Mouse (Mus musculus) embryonic fibroblast, embryonic 13.5 days (primary cell): Measurements from ENCODE around the gene Rimbp2. TPM values are rescaled to one million over a fixed set of nuclear protein-coding genes. Genes with fewer than 3 reads are reported as not detected.
A peak's percentile ranks its signal among the peaks of the same experiment; 100 is the strongest.
"Not testable (repeated sequence)": the region's sequence is repeated elsewhere in the genome, so short reads cannot be mapped to it uniquely, and the experiment has no call there.

Source experiments
- H3K27ac ChIP-seq: 2 replicates; pipeline ENCODE4 v1.5.1; 2012; ENCODE audit warnings: low read length, control low read depth, inconsistent platforms; ENCODE audit not compliant: insufficient read depth
- H3K4me1 ChIP-seq: 2 replicates; pipeline ENCODE4 v1.6.1; 2011; ENCODE audit warnings: low read length; ENCODE audit not compliant: control insufficient read depth, insufficient read depth
- H3K4me3 ChIP-seq: 2 replicates; pipeline ENCODE4 v1.5.1; 2011; ENCODE audit warnings: mild to moderate bottlenecking, control low read depth, low read length; ENCODE audit not compliant: insufficient read depth
- CTCF ChIP-seq: IDR thresholded peaks from 2 replicates; pipeline ENCODE4 v1.5.1; 2011; ENCODE audit warnings: mild to moderate bottlenecking, control low read depth, low read length, moderate library complexity, borderline replicate concordance; ENCODE audit not compliant: insufficient read depth
- POLR2A ChIP-seq: IDR thresholded peaks from 2 replicates; pipeline ENCODE4 v1.6.1; 2011; ENCODE audit warnings: low read depth, mild to moderate bottlenecking, control low read depth, low read length, moderate library complexity
- polyA plus RNA-seq: library from polyadenylated mRNA; stranded (reverse); fragments of >200 nt; gene quantifications from 2 replicates; pipeline ENCODE4 v1.2.4, GENCODE M21; 2011; ENCODE audit warnings: low read depth; ENCODE audit not compliant: missing spikeins, insufficient read length

Rimbp2 gene
- polyA plus RNA-seq, 1 experiment: not detected

GRCm38 (mm10) chr5:128976266-128976665 is 23.0 kb upstream of the Rimbp2 start:
- TF ChIP-seq POLR2A (no peak), CTCF (peak; percentile 72)
- H3K4me3 ChIP-seq: no peak overlapping the region

GRCm38 (mm10) chr5:128971298-128971697 is 18.0 kb upstream of the Rimbp2 start:
- no peak for TF ChIP-seq POLR2A
- no peak for TF ChIP-seq CTCF
- H3K27ac ChIP-seq: no peak overlapping the region
- no peak overlapping the region for H3K4me3 ChIP-seq
- H3K4me1 ChIP-seq: no peaks in the 10 kb centered on the region

More at GRCm38 (mm10) chr5:128976266-128976665, 23.0 kb upstream of the Rimbp2 start:
- Histone ChIP-seq H3K27ac (no peak overlapping the region), H3K4me1 (no peaks in the 10 kb centered on the region)

GRCm38 (mm10) chr5:128970878-128971277 is 17.6 kb upstream of the Rimbp2 start:
- Histone ChIP-seq H3K4me1 (no peaks in the 10 kb centered on the region), H3K4me3 (no peak overlapping the region), H3K27ac (no peak overlapping the region)
- TF ChIP-seq POLR2A: no peak
- TF ChIP-seq CTCF: no peak

GRCm38 (mm10) chr5:128964353-128964752 is 11.1 kb upstream of the Rimbp2 start:
- TF ChIP-seq POLR2A (no peak), CTCF (no peak)
- H3K4me1 ChIP-seq: no peaks in the 10 kb centered on the region
- no peak overlapping the region for H3K4me3 ChIP-seq
- H3K27ac ChIP-seq: no peak overlapping the region

- Histone ChIP-seq H3K4me1 (no peaks in the 10 kb centered on the region), H3K4me3 (no peak overlapping the region), H3K27ac (no peak overlapping the region)
- TF ChIP-seq CTCF (no peak), POLR2A (no peak)
These were observed 5.6 kb upstream of the Rimbp2 start for GRCm38 (mm10) chr5:128958916-128959315.

GRCm38 (mm10) chr5:128954371-128954770 is 1.1 kb upstream of the Rimbp2 start:
- not testable (repeated sequence) for H3K27ac ChIP-seq, H3K4me1 ChIP-seq, H3K4me3 ChIP-seq

GRCm38 (mm10) chr5:128952291-128953195 is 743 bp downstream of the Rimbp2 start:
- no peaks in the 10 kb centered on the region for H3K4me1 ChIP-seq
- no peak overlapping the region; the same call in 1 of the 2 replicates for H3K4me3 ChIP-seq
- no peak overlapping the region for H3K27ac ChIP-seq
- TF ChIP-seq POLR2A (no peak), CTCF (no peak)

GRCm38 (mm10) chr5:128951472-128951871 is 1.8 kb downstream of the Rimbp2 start:
- TF ChIP-seq CTCF: no peak
- TF ChIP-seq POLR2A: no peak
- no peak overlapping the region for H3K4me3 ChIP-seq
- H3K4me1 ChIP-seq: no peaks in the 10 kb centered on the region
- H3K27ac ChIP-seq: no peak overlapping the region

- TF ChIP-seq CTCF (no peak), POLR2A (no peak)
These were observed 6.2 kb downstream of the Rimbp2 start for GRCm38 (mm10) chr5:128947093-128947492.

GRCm38 (mm10) chr5:128940436-128940835 is 12.8 kb downstream of the Rimbp2 start:
- no peak overlapping the region for H3K4me3 ChIP-seq
- no peak overlapping the region for H3K27ac ChIP-seq
- TF ChIP-seq POLR2A (no peak), CTCF (no peak)
- H3K4me1 ChIP-seq: no peaks in the 10 kb centered on the region

More at GRCm38 (mm10) chr5:128947093-128947492, 6.2 kb downstream of the Rimbp2 start:
- Histone ChIP-seq H3K27ac (no peak overlapping the region), H3K4me3 (no peak overlapping the region), H3K4me1 (no peaks in the 10 kb centered on the region)

- Histone ChIP-seq H3K27ac (no peak overlapping the region), H3K4me1 (no peaks in the 10 kb centered on the region), H3K4me3 (no peak overlapping the region)
- no peak for TF ChIP-seq POLR2A
- TF ChIP-seq CTCF: no peak
These were observed 17.9 kb downstream of the Rimbp2 start for GRCm38 (mm10) chr5:128935359-128935899.
